Mouse (Mus musculus) kidney, embryonic 16.5 days (tissue): ENCODE data around the gene Chst3. TPM values are rescaled to one million over a fixed set of nuclear protein-coding genes. Genes with fewer than 3 reads are reported as not detected.
"Not testable (repeated sequence)": the region's sequence is repeated elsewhere in the genome, so short reads cannot be mapped to it uniquely, and the experiment has no call there.

Source experiments
- ATAC-seq: fragments of 200-750 bp; cut with Nextera tagmentation; 2 replicates; pipeline ENCODE4 v1.8.0; 2017; ENCODE audit warnings: moderate TSS enrichment; ENCODE audit not compliant: low FRiP score, low TSS enrichment
- H3K27ac ChIP-seq: fragments of 300-500 bp; sonication (generic); 2 replicates; pipeline ENCODE4 v1.5.1; 2014; ENCODE audit warnings: low read length
- H3K27me3 ChIP-seq: fragments of 300-500 bp; sonication (generic); 2 replicates; pipeline ENCODE4 v1.6.1; 2014; ENCODE audit warnings: low read length, control low read depth, mixed read lengths; ENCODE audit not compliant: insufficient read depth
- H3K36me3 ChIP-seq: fragments of 300-500 bp; sonication (generic); 2 replicates; pipeline ENCODE4 v1.6.1; 2014; ENCODE audit warnings: low read length, control low read depth, mixed read lengths; ENCODE audit not compliant: insufficient read depth
- H3K4me1 ChIP-seq: fragments of 300-500 bp; sonication (generic); 2 replicates; pipeline ENCODE4 v1.6.1; 2014; ENCODE audit warnings: low read length, control low read depth, mixed read lengths; ENCODE audit not compliant: insufficient read depth
- H3K4me2 ChIP-seq: fragments of 300-500 bp; sonication (generic); replicated peaks from 2 replicates; pipeline ENCODE4 v1.6.1; 2014; ENCODE audit warnings: low read depth, low read length
- H3K4me3 ChIP-seq: fragments of 300-500 bp; sonication (generic); 2 replicates; pipeline ENCODE4 v1.5.1; 2014; ENCODE audit warnings: mild to moderate bottlenecking, low read length
- H3K9ac ChIP-seq: fragments of 300-500 bp; sonication (generic); replicated peaks from 2 replicates; pipeline ENCODE4 v1.6.1; 2014; ENCODE audit warnings: low read length
- H3K9me3 ChIP-seq: fragments of 300-500 bp; sonication (generic); 2 replicates; pipeline ENCODE4 v1.6.1; 2016; ENCODE audit warnings: low read length, control low read depth
- WGBS: fragments of 180-500 bp; shearing (Covaris S2); extraction: QIAGEN DNeasy Blood & Tissue Kit; methylation state at CpG from one replicate; pipeline ENCODE4 v1.1.7; 2014; 5-methylcytosine and 5-hydroxymethylcytosine counted together
- polyA plus RNA-seq: library from polyadenylated mRNA; unstranded; fragments of >200 nt; fragmentation: Nextera tagmentation; extraction: Ambion mirVana; gene quantifications from 2 replicates; pipeline ENCODE4 v1.2.1, GENCODE M21; 2015

Gene Chst3
- polyA plus RNA-seq, 1 experiment from 2014 or later: 2.2 TPM

- WGBS: 85% methylated on average over 6 of the region's 6 CpGs
- no peak overlapping the region for H3K4me2 ChIP-seq
- no peaks in the 10 kb centered on the region for H3K36me3 ChIP-seq
- no peak overlapping the region for H3K4me3 ChIP-seq
- H3K27me3 ChIP-seq: no peaks in the 10 kb centered on the region
- no peak for ATAC-seq
- no peak overlapping the region for H3K9ac ChIP-seq
- no peak overlapping the region for H3K27ac ChIP-seq
- H3K4me1 ChIP-seq: no peaks in the 10 kb centered on the region
- no peaks in the 10 kb centered on the region for H3K9me3 ChIP-seq
Observed at GRCm38 (mm10) chr10:60256088-60256487, 37.0 kb upstream of the Chst3 start.

GRCm38 (mm10) chr10:60252606-60253005 is 33.5 kb upstream of the Chst3 start:
- WGBS: 77% methylated on average over 4 of the region's 4 CpGs
- H3K27ac ChIP-seq: no peak overlapping the region
- H3K9ac ChIP-seq: no peak overlapping the region
- no peak overlapping the region for H3K4me3 ChIP-seq
- 0 out of 2 replicates have a peak, but pooled peaks cover 5% of the 10 kb centered on the region for H3K4me1 ChIP-seq
- H3K9me3 ChIP-seq: no peaks in the 10 kb centered on the region
- no peaks in the 10 kb centered on the region for H3K36me3 ChIP-seq
- no peak for ATAC-seq
- H3K27me3 ChIP-seq: no peaks in the 10 kb centered on the region
- H3K4me2 ChIP-seq: no peak overlapping the region

- Histone ChIP-seq H3K9ac (no peak overlapping the region), H3K27ac (no peak overlapping the region), H3K4me1 (0 out of 2 replicates have a peak, but pooled peaks cover 5% of the 10 kb centered on the region), H3K4me3 (no peak overlapping the region), H3K4me2 (no peak overlapping the region), H3K27me3 (no peaks in the 10 kb centered on the region), H3K36me3 (no peaks in the 10 kb centered on the region), H3K9me3 (no peaks in the 10 kb centered on the region)
- WGBS: 70% methylated on average over 4 of the region's 4 CpGs
- ATAC-seq: no peak
Observed at GRCm38 (mm10) chr10:60252187-60252586, 33.1 kb upstream of the Chst3 start.

GRCm38 (mm10) chr10:60250426-60250965 is 31.4 kb upstream of the Chst3 start:
- Histone ChIP-seq H3K27ac (no peak overlapping the region), H3K4me1 (0 out of 2 replicates have a peak, but pooled peaks cover 5% of the 10 kb centered on the region), H3K4me3 (no peak overlapping the region), H3K9me3 (no peaks in the 10 kb centered on the region), H3K9ac (no peak overlapping the region), H3K36me3 (no peaks in the 10 kb centered on the region), H3K27me3 (no peaks in the 10 kb centered on the region), H3K4me2 (no peak overlapping the region)
- WGBS: 53% methylated on average over 13 of the region's 13 CpGs
- no peak for ATAC-seq

GRCm38 (mm10) chr10:60248345-60248744 is 29.3 kb upstream of the Chst3 start:
- H3K27me3 ChIP-seq, ATAC-seq: not testable (repeated sequence)
- H3K27ac ChIP-seq: peak overlapping the region; percentile 14; the same call in 1 of the 2 replicates

GRCm38 (mm10) chr10:60246519-60246918 is 27.5 kb upstream of the Chst3 start:
- no peaks in the 10 kb centered on the region for H3K9me3 ChIP-seq
- H3K4me2 ChIP-seq: no peak overlapping the region
- no peak overlapping the region for H3K9ac ChIP-seq
- no peaks in the 10 kb centered on the region for H3K27me3 ChIP-seq
- ATAC-seq: peak; percentile 63
- no peaks in the 10 kb centered on the region for H3K36me3 ChIP-seq
- 37% methylated on average over 5 of the region's 5 CpGs for whole genome bisulfite sequencing
- 0 out of 2 replicates have a peak, but pooled peaks cover 5% of the 10 kb centered on the region for H3K4me1 ChIP-seq
- H3K27ac ChIP-seq: no peak overlapping the region
- H3K4me3 ChIP-seq: no peak overlapping the region

More at GRCm38 (mm10) chr10:60248345-60248744, 29.3 kb upstream of the Chst3 start:
- H3K9me3 ChIP-seq, H3K4me1 ChIP-seq, H3K4me2 ChIP-seq, H3K36me3 ChIP-seq, H3K4me3 ChIP-seq, H3K9ac ChIP-seq: not testable (repeated sequence)
- WGBS: 14% methylated on average over 3 of the region's 3 CpGs

- Histone ChIP-seq H3K9ac (no peak overlapping the region), H3K4me3 (no peak overlapping the region), H3K27ac (no peak overlapping the region), H3K4me2 (no peak overlapping the region), H3K27me3 (no peaks in the 10 kb centered on the region), H3K9me3 (no peaks in the 10 kb centered on the region), H3K36me3 (no peaks in the 10 kb centered on the region), H3K4me1 (0 out of 2 replicates have a peak, but pooled peaks cover 5% of the 10 kb centered on the region)
- ATAC-seq: no peak
- 74% methylated on average over 7 of the region's 7 CpGs for WGBS
Observed at GRCm38 (mm10) chr10:60245635-60246034, 26.6 kb upstream of the Chst3 start.

- peak; percentile 66 for ATAC-seq
- WGBS: 4% methylated on average over 8 of the region's 8 CpGs
- no peaks in the 10 kb centered on the region for H3K27me3 ChIP-seq
Observed at GRCm38 (mm10) chr10:60245041-60245440, 26.0 kb upstream of the Chst3 start.

GRCm38 (mm10) chr10:60243941-60244340 is 24.9 kb upstream of the Chst3 start:
- no peak overlapping the region for H3K9ac ChIP-seq
- 0 out of 2 replicates have a peak, but pooled peaks cover 5% of the 10 kb centered on the region for H3K4me1 ChIP-seq
- 0 out of 2 replicates have a peak, but pooled peaks cover 4% of the 10 kb centered on the region for H3K9me3 ChIP-seq
- ATAC-seq: no peak
- H3K4me3 ChIP-seq: no peak overlapping the region
- H3K36me3 ChIP-seq: no peaks in the 10 kb centered on the region
- H3K27ac ChIP-seq: no peak overlapping the region
- no peaks in the 10 kb centered on the region for H3K27me3 ChIP-seq
- 90% methylated on average over 5 of the region's 5 CpGs for WGBS
- H3K4me2 ChIP-seq: no peak overlapping the region

More at GRCm38 (mm10) chr10:60245041-60245440, 26.0 kb upstream of the Chst3 start:
- Histone ChIP-seq H3K4me2 (no peak overlapping the region), H3K27ac (no peak overlapping the region), H3K9me3 (0 out of 2 replicates have a peak, but pooled peaks cover 4% of the 10 kb centered on the region), H3K4me1 (0 out of 2 replicates have a peak, but pooled peaks cover 5% of the 10 kb centered on the region), H3K9ac (no peak overlapping the region), H3K36me3 (no peaks in the 10 kb centered on the region), H3K4me3 (no peak overlapping the region)

GRCm38 (mm10) chr10:60240416-60240815 is 21.4 kb upstream of the Chst3 start:
- Histone ChIP-seq H3K4me3 (no peak overlapping the region), H3K27me3 (no peaks in the 10 kb centered on the region), H3K27ac (no peak overlapping the region), H3K9ac (no peak overlapping the region), H3K9me3 (0 out of 2 replicates have a peak, but pooled peaks cover 4% of the 10 kb centered on the region), H3K4me1 (no peaks in the 10 kb centered on the region), H3K36me3 (no peaks in the 10 kb centered on the region), H3K4me2 (no peak overlapping the region)
- WGBS: 80% methylated on average over 6 of the region's 6 CpGs
- no peak for ATAC-seq
